Mouse (Mus musculus) CH12.LX (cell line): ENCODE results near the gene Prdm8. TPM values are rescaled to one million over a fixed set of nuclear protein-coding genes. Genes with fewer than 3 reads are reported as not detected.

Source experiments
- DNase-seq: peaks from one replicate; pipeline ENCODE4 v3.0.0-alpha.2; 2013; ENCODE audit errors: extremely low read depth
- H3K27ac ChIP-seq: 2 replicates; pipeline ENCODE4 v1.5.1; 2012; ENCODE audit warnings: low read depth, mild to moderate bottlenecking, control low read depth, moderate library complexity; ENCODE audit not compliant: insufficient read depth
- H3K27me3 ChIP-seq: replicated peaks from 2 replicates; pipeline ENCODE3; 2012; ENCODE audit warnings: inconsistent platforms
- H3K36me3 ChIP-seq, 2 experiments: replicated peaks in 1 of 2; 2 replicates each; pipeline versions ENCODE3 to v1.6.1; 2012; ENCODE audit warnings: inconsistent platforms in 1 of 2, low read length in 1 of 2, mild to moderate bottlenecking in 1 of 2, mixed read lengths in 1 of 2, moderate library complexity in 1 of 2; ENCODE audit not compliant: control insufficient read depth in 1 of 2, insufficient read depth in 1 of 2
- H3K4me1 ChIP-seq, 2 experiments: 2 replicates each; pipeline ENCODE4 v1.6.1; 2012; ENCODE audit warnings: inconsistent platforms in 1 of 2, moderate library complexity in 1 of 2; ENCODE audit not compliant: insufficient read depth in 2 of 2, control insufficient read depth in 1 of 2
- H3K4me2 ChIP-seq: 2 replicates; pipeline ENCODE4 v1.6.1; 2012; ENCODE audit warnings: low read depth, mild to moderate bottlenecking, control low read depth; ENCODE audit not compliant: poor library complexity, insufficient read depth, severe bottlenecking
- H3K4me3 ChIP-seq, 3 experiments: fragments of 150-350 bp in 1 of 3; sonication (generic) in 1 of 3; replicated peaks in 1 of 3; 2 replicates each; pipeline versions ENCODE3 to v1.5.1; 2011 to 2012; ENCODE audit warnings: low read depth in 2 of 3, low read length in 2 of 3, mild to moderate bottlenecking in 2 of 3, moderate library complexity in 2 of 3, control low read depth in 1 of 3, improper control_type of control experiment in 1 of 3, inconsistent platforms in 1 of 3, mixed read lengths in 1 of 3; ENCODE audit not compliant: poor library complexity in 1 of 3
- H3K79me2 ChIP-seq: replicated peaks from 2 replicates; pipeline ENCODE4 v1.6.1; 2012; ENCODE audit warnings: mild to moderate bottlenecking, moderate library complexity; ENCODE audit not compliant: control insufficient read depth, poor library complexity, insufficient read depth, severe bottlenecking; ENCODE audit errors: extremely low read depth
- H3K9ac ChIP-seq: 2 replicates; pipeline ENCODE4 v1.6.1; 2012; ENCODE audit warnings: low read depth, mild to moderate bottlenecking, control low read depth, moderate library complexity; ENCODE audit not compliant: insufficient read depth
- H3K9me3 ChIP-seq: replicated peaks from 2 replicates; pipeline ENCODE3; 2012; ENCODE audit warnings: low read length, inconsistent platforms, mixed read lengths
- BHLHE40 ChIP-seq: IDR thresholded peaks from 2 replicates; pipeline ENCODE4 v1.6.1; 2011; ENCODE audit warnings: mild to moderate bottlenecking, low read depth, low read length, improper control_type of control experiment
- CHD1 ChIP-seq: IDR thresholded peaks from 2 replicates; pipeline ENCODE4 v1.6.1; 2012; ENCODE audit warnings: low read depth, low read length, improper control_type of control experiment, inconsistent platforms
- CTCF ChIP-seq, 2 experiments: IDR thresholded peaks in 1 of 2; conservative IDR thresholded peaks in 1 of 2; 2 replicates each; pipeline ENCODE4 v1.5.1; 2011 to 2012; ENCODE audit warnings: low read depth in 2 of 2, low read length in 2 of 2, improper control_type of control experiment in 1 of 2, inconsistent platforms in 1 of 2, mild to moderate bottlenecking in 1 of 2, moderate library complexity in 1 of 2
- EP300 ChIP-seq: IDR thresholded peaks from 2 replicates; pipeline ENCODE4 v1.6.1; 2011; ENCODE audit warnings: low read length, improper control_type of control experiment
- ETS1 ChIP-seq: conservative IDR thresholded peaks from 2 replicates; pipeline ENCODE4 v1.6.1; 2012; ENCODE audit warnings: low read depth, mild to moderate bottlenecking, inconsistent platforms, low read length, improper control_type of control experiment, moderate library complexity
- GABPA ChIP-seq: IDR thresholded peaks from 2 replicates; pipeline ENCODE4 v1.6.1; 2012; ENCODE audit warnings: low read depth, low read length, improper control_type of control experiment, inconsistent platforms; ENCODE audit not compliant: insufficient replicate concordance
- IRF4 ChIP-seq: IDR thresholded peaks from 2 replicates; pipeline ENCODE4 v1.6.1; 2014; ENCODE audit warnings: low read depth, mild to moderate bottlenecking, inconsistent platforms, low read length, improper control_type of control experiment
- KAT2A ChIP-seq: IDR thresholded peaks from 2 replicates; pipeline ENCODE4 v1.6.1; 2012; ENCODE audit warnings: low read length, improper control_type of control experiment, inconsistent platforms; ENCODE audit not compliant: insufficient replicate concordance
- MAFK ChIP-seq: IDR thresholded peaks from 2 replicates; pipeline ENCODE4 v1.6.1; 2011; ENCODE audit warnings: low read length, improper control_type of control experiment; ENCODE audit not compliant: insufficient replicate concordance
- MXI1 ChIP-seq: IDR thresholded peaks from 2 replicates; pipeline ENCODE4 v1.6.1; 2011; ENCODE audit warnings: mild to moderate bottlenecking, low read depth, low read length, improper control_type of control experiment
- MYC ChIP-seq: IDR thresholded peaks from 2 replicates; pipeline ENCODE4 v1.6.1; 2011; ENCODE audit warnings: low read depth, mild to moderate bottlenecking, improper control_type of control experiment, low read length
- POLR2AphosphoS2 ChIP-seq: IDR thresholded peaks from 2 replicates; pipeline ENCODE4 v1.6.1; 2011; ENCODE audit warnings: low read depth, low read length, improper control_type of control experiment
- RAD21 ChIP-seq: IDR thresholded peaks from 2 replicates; pipeline ENCODE4 v1.6.1; 2011; ENCODE audit warnings: low read depth, mild to moderate bottlenecking, low read length, improper control_type of control experiment, moderate library complexity
- SIN3A ChIP-seq: IDR thresholded peaks from 2 replicates; pipeline ENCODE4 v1.6.1; 2012; ENCODE audit warnings: low read length, improper control_type of control experiment, inconsistent platforms
- ZKSCAN1 ChIP-seq: IDR thresholded peaks from 2 replicates; pipeline ENCODE4 v1.6.1; 2012; ENCODE audit warnings: low read depth, inconsistent platforms, low read length, improper control_type of control experiment, borderline replicate concordance
- ZMIZ1 ChIP-seq: IDR thresholded peaks from 2 replicates; pipeline ENCODE4 v1.6.1; 2012; ENCODE audit warnings: low read depth, mild to moderate bottlenecking, inconsistent platforms, low read length, improper control_type of control experiment
- ZNF384 ChIP-seq: IDR thresholded peaks from 2 replicates; pipeline ENCODE4 v1.6.1; 2012; ENCODE audit warnings: low read depth, low read length, improper control_type of control experiment, inconsistent platforms
- dilution Hi-C: fragments of 300-500 bp; cut with MboI; formaldehyde crosslinking; loops from 2 replicates; pipeline ENCODE4 v1.14.3; 2020; ENCODE audit warnings: low sequenced_read_pairs; ENCODE audit not compliant: extremely low pct_unique_long_range_greater_than_20kb, extremely low pct_ligation_motif_present
- in situ Hi-C: fragments of 300-500 bp; cut with MboI; formaldehyde crosslinking; loops from 3 replicates; pipeline ENCODE4 v1.14.3; 2019; ENCODE audit warnings: low sequenced_read_pairs, low pct_ligation_motif_present, low pct_unique_long_range_greater_than_20kb, mixed read lengths
- polyA plus RNA-seq: library from polyadenylated mRNA; unstranded; fragments of >175 nt; gene quantifications from 2 replicates; pipeline ENCODE4 v1.2.1, GENCODE M21; 2012; ENCODE audit warnings: low read depth; ENCODE audit not compliant: insufficient read length
- total RNA-seq, 2 experiments: library from RNA; depleted of rRNA; stranded (reverse); fragments of 300-350 nt in 1 of 2; fragments of >200 nt in 1 of 2; gene quantifications; 2 replicates each; pipeline ENCODE4 v1.2.3; 2012 to 2014

Prdm8 gene
- total and polyA plus RNA-seq, 3 experiments: 0.04 to 0.08 (median 0.06) TPM

DNA sequence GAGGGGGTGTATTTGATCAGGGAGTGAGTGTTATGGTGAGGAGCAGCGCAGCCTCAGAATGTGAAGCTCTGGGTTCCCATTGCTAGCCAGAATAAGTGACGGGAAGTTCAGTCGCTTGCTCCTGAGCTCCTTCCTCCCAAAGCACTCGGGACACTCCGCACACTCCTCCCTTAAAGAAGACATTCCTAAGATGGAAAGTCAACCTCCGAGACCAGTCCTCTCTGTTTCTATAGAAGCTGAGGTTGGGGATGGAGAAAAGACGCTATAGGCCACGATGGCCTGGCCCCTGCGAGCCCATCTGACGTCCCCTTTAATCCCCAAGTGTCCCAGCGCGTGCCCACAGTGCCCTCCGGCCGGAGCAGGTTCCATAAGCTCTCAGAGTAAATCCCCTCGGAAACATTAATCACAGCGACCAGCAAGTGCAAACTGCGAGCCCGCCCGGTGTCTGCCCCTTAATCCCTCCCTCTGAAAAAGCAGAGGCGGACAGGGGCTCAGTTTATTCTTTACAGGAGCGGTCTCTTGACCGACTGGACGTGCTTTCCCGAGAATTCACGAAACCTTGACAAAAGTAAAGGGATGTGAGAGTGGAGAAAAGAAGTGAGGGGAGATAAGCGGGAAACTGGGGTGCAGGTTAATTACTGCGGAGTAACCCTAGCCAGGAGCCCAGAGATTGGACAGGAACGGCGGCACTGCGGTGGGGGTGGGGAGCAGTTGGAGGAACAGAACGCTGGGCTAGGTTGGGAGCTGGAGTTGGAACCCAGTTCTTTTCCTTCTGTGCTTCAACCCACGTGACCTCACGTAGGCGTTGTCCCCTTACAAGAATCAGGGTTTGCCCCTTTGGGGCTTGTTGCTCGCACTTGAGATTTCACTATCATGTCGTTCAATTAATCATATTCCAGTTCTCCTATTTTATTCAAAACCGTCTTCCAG lies 1.6 kb downstream of the Prdm8 start:
- TF ChIP-seq ZMIZ1 (no peak), CTCF (conservative IDR thresholded peaks at IDR 0.05 in 1 of 2, IDR thresholded peaks at IDR 0.05 in 1 of 2; ENCODE audit: low read depth in 2 of 2, low read length in 2 of 2) (no peak), MAFK (no peak), MYC (no peak), EP300 (no peak), IRF4 (no peak), POLR2AphosphoS2 (no peak), GABPA (no peak), ZNF384 (no peak), ETS1 (no peak), BHLHE40 (no peak), MXI1 (no peak), ZKSCAN1 (no peak), CHD1 (no peak), KAT2A (no peak), RAD21 (no peak), SIN3A (no peak)
- H3K4me3 ChIP-seq: no peak overlapping the region
- no peaks in the 10 kb centered on the region for H3K79me2 ChIP-seq
- in situ Hi-C loops: no loop called here
- H3K4me1 ChIP-seq: no peaks in the 10 kb centered on the region
- H3K4me2 ChIP-seq: peak overlapping the region; percentile 63; the same call in 1 of the 2 replicates
- H3K9ac ChIP-seq: 0 out of 2 replicates have a peak overlapping the region, but pooled peaks have one; percentile 27
- H3K27ac ChIP-seq: no peak overlapping the region
- DNase-seq: no peak
- no peaks in the 10 kb centered on the region for H3K36me3 ChIP-seq
- no peaks in the 10 kb centered on the region for H3K27me3 ChIP-seq
- no peaks in the 10 kb centered on the region for H3K9me3 ChIP-seq
- dilution Hi-C loops: no loop called here
